Mouse (Mus musculus) embryo, embryonic 10 days (tissue): ENCODE measurements at regions not wholly inside any gene's neighbourhood (a gene's known extent, or its start where the extent isn't known, plus 50 kb on each side); places are given as distances from the start of the nearest gene placed in this dataset.
A peak's percentile ranks its signal among the peaks of the same experiment; 100 is the strongest.
"Not testable (repeated sequence)": the region's sequence is repeated elsewhere in the genome, so short reads cannot be mapped to it uniquely, and the experiment has no call there.

ENCODE experiments used
- DNase-seq: peaks from one replicate; pipeline ENCODE4 v3.0.0-alpha.2; 2015; ENCODE audit warnings: low spot score

- DNase-seq: no peak
Measured at GRCm38 (mm10) chrX:68486585-68486984, 191.8 kb upstream of the Fmr1 start.

GRCm38 (mm10) chrX:68492052-68492451 lies 186.3 kb upstream of the Fmr1 start:
- DNase-seq: not testable (repeated sequence)

- DNase-seq: no peak
Measured at GRCm38 (mm10) chrX:68494398-68495143, 183.8 kb upstream of the Fmr1 start.

GRCm38 (mm10) chrX:68495144-68495493 lies 183.2 kb upstream of the Fmr1 start:
- DNase-seq: no peak

- no peak for DNase-seq
Measured at GRCm38 (mm10) chrX:68495751-68496150, 182.6 kb upstream of the Fmr1 start.

GRCm38 (mm10) chrX:68497886-68498285 lies 180.5 kb upstream of the Fmr1 start:
- DNase-seq: no peak

- DNase-seq: no peak
Measured at GRCm38 (mm10) chrX:68502938-68503337, 175.4 kb upstream of the Fmr1 start.

GRCm38 (mm10) chrX:68507664-68508063 lies 170.7 kb upstream of the Fmr1 start:
- peak; percentile 3 for DNase-seq

- DNase-seq: peak; percentile 3
Measured at GRCm38 (mm10) chrX:68512213-68512766, 166.1 kb upstream of the Fmr1 start.

GRCm38 (mm10) chrX:68546561-68546960 lies 131.8 kb upstream of the Fmr1 start:
- DNase-seq: no peak

- DNase-seq: peak; percentile 13
Measured at GRCm38 (mm10) chrX:68554031-68554430, 124.3 kb upstream of the Fmr1 start.

- DNase-seq: no peak
Measured at GRCm38 (mm10) chrX:68557717-68558116, 120.6 kb upstream of the Fmr1 start.

- peak; percentile 66 for DNase-seq
Measured at GRCm38 (mm10) chrX:68585246-68585645, 93.1 kb upstream of the Fmr1 start.

- no peak for DNase-seq
Measured at GRCm38 (mm10) chrX:68622141-68622540, 56.2 kb upstream of the Fmr1 start.
